21 mouse cellular contexts compared by ENCODE assay signal in the genomic region with DNA sequence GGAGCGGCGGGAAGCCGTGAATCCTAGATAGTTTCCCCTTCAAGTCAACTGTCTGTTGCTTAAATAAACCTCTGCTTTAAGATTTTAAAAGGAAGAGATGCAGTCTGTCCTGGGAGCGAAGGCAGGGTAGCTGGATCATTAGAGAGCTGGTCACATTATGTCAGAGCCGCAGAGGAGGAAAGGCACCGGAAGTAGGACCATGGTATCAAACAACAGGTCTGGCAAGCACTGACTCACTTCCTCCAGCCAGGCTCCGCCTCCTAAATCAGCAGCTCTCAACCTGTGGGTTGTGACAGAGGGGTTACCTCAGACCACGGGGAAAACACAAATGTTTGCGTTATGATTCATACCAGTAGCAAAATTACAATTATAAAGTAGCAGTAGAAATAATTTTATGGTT. TPM values are rescaled to one million over a fixed set of nuclear protein-coding genes. Genes with fewer than 3 reads are reported as not detected.
"Had no signal": no experiment of that assay in that cellular context is flagged by ENCODE, and none has a peak within 500 bp of the region (broad histone marks: within the 10 kb centered on the region; RNA-seq: fewer than 3 reads in every experiment).

No protein-coding gene starts in this region.

- H3K9me3 ChIP-seq: liver, embryonic 13.5 days had no signal

- DNase-seq: kidney, adult 2 months; kidney, postnatal 25 days; layer of hippocampus, adult 9-11 months; liver, embryonic 13.5 days; lung, adult 2 months; lung, postnatal 14 days; lung, postnatal 4 days; midbrain, embryonic 14.5 days; right cerebral cortex, postnatal 4 days; thymus, adult 18-20 months; thymus, postnatal 36 days had no signal

- H3K4me1 ChIP-seq: liver, embryonic 13.5 days had no signal

- ATAC-seq: intestine, postnatal 0 days had no signal

- H3K27me3 ChIP-seq: liver, embryonic 13.5 days had no signal

- H3K9ac ChIP-seq: liver, embryonic 13.5 days had no signal

- H3K27ac ChIP-seq: kidney, postnatal 0 days; layer of hippocampus, adult 2 months; liver, embryonic 13.5 days; stomach, postnatal 0 days had no signal

- H3K4me2 ChIP-seq: liver, embryonic 13.5 days had no signal

- H3K4me3 ChIP-seq: layer of hippocampus, adult 2 months; liver, embryonic 13.5 days had no signal

- H3K36me3 ChIP-seq: liver, embryonic 13.5 days had no signal

RNA-seq across cellular contexts. Expression of gene Phox2b, which starts 35.5 kb away (rescaled TPM):
- total RNA-seq: layer of hippocampus, adult 2 months; layer of hippocampus, postnatal 25 days; left cerebral cortex, adult 18-20 months; left cerebral cortex, postnatal 25 days; liver, adult 2 months; megakaryocyte, adult 5-6 weeks had no signal
- polyA plus RNA-seq: kidney, embryonic 14.5 days; liver, adult 2 months had no signal
